Mouse (Mus musculus): ENCODE results near the gene Urgcp. TPM values are rescaled to one million over a fixed set of nuclear protein-coding genes. Genes with fewer than 3 reads are reported as not detected.

The Urgcp gene
- polyA plus RNA-seq, 2 experiments, result 3.5 to 4.7 TPM

DNA sequence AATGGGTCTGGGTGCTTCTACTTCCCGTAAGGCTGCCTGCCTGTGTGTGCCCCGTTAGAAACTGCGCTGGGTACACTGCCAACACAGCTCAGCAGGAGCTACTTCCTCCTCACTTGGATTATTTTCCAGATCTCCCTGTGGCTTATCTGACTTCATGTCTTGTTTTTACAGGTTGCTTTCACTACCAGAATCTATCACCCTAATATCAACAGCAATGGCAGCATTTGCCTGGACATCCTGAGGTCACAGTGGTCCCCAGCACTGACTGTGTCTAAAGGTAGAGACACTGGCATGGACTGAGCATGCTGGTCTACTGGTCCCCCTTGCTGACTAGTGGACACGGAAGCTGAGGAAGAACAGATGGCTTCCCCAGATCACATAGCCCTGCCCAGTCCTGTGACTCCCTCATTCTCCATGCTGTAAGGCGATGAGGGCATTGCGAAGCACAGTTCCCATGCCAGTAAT is 17.9 kb upstream of the Urgcp start:
- no peaks in the 10 kb centered on the region for H3K9me3 ChIP-seq (ENCODE audit: control insufficient read depth, low read length)
- 84% methylated on average over 6 of the region's 6 CpGs for WGBS (ENCODE audit: insufficient replicate concordance)
- no peak overlapping the region for H3K4me2 ChIP-seq (ENCODE audit: low read depth)
- no peak overlapping the region for H3K27ac ChIP-seq
- no peak overlapping the region for H3K9ac ChIP-seq (replicated peaks)
- no peaks in the 10 kb centered on the region for H3K36me3 ChIP-seq (replicated peaks; ENCODE audit: control insufficient read depth, insufficient read depth, low read depth)
- DNase-seq (ENCODE audit: low read depth in 3 of 3, low spot score in 3 of 3) (no peak), ATAC-seq (ENCODE audit: insufficient read depth) (no peak)
- H3K4me1 ChIP-seq (replicated peaks; ENCODE audit: control insufficient read depth in 2 of 2, insufficient read depth in 2 of 2, low read length in 1 of 2), result peaks cover 10 to 11% of the 10 kb centered on the region in 2 experiments
- TF ChIP-seq EP300 (IDR thresholded peaks at IDR 0.05; ENCODE audit: low read depth) (no peak), CTCF (IDR thresholded peaks at IDR 0.05; ENCODE audit: low read depth) (no peak)
- no peak overlapping the region for H3K4me3 ChIP-seq (ENCODE audit: insufficient read depth in 1 of 2, low read depth in 2 of 2, low read length in 2 of 2)
- H3K27me3 ChIP-seq (ENCODE audit: control insufficient read depth, insufficient read depth, low read length), result no peaks in the 10 kb centered on the region

- H3K27ac ChIP-seq, result no peak overlapping the region
- TF ChIP-seq CTCF (IDR thresholded peaks at IDR 0.05; ENCODE audit: low read depth), result peak; percentile 64
- TF ChIP-seq EP300 (IDR thresholded peaks at IDR 0.05; ENCODE audit: low read depth), result 0 out of 2 replicates have a peak, but pooled peaks have one; percentile 7
- H3K4me2 ChIP-seq (ENCODE audit: low read depth), result no peak overlapping the region
- ATAC-seq (ENCODE audit: insufficient read depth) (no peak), DNase-seq (ENCODE audit: low read depth in 3 of 3, low spot score in 3 of 3) (no peak)
- no peak overlapping the region for H3K4me3 ChIP-seq (ENCODE audit: insufficient read depth in 1 of 2, low read depth in 2 of 2, low read length in 2 of 2)
- H3K4me1 ChIP-seq (replicated peaks; ENCODE audit: control insufficient read depth in 2 of 2, insufficient read depth in 2 of 2, low read length in 1 of 2), result peaks cover 10 to 11% of the 10 kb centered on the region in 2 experiments
- 44% methylated on average over 2 of the region's 2 CpGs for WGBS (ENCODE audit: insufficient replicate concordance)
- H3K36me3 ChIP-seq (replicated peaks; ENCODE audit: control insufficient read depth, insufficient read depth, low read depth), result no peaks in the 10 kb centered on the region
- no peak overlapping the region for H3K9ac ChIP-seq (replicated peaks)
- no peaks in the 10 kb centered on the region for H3K27me3 ChIP-seq (ENCODE audit: control insufficient read depth, insufficient read depth, low read length)
- no peaks in the 10 kb centered on the region for H3K9me3 ChIP-seq (ENCODE audit: control insufficient read depth, low read length)
These were observed 16.3 kb upstream of the Urgcp start for GRCm38 (mm10) chr11:5778481-5778880.

DNA sequence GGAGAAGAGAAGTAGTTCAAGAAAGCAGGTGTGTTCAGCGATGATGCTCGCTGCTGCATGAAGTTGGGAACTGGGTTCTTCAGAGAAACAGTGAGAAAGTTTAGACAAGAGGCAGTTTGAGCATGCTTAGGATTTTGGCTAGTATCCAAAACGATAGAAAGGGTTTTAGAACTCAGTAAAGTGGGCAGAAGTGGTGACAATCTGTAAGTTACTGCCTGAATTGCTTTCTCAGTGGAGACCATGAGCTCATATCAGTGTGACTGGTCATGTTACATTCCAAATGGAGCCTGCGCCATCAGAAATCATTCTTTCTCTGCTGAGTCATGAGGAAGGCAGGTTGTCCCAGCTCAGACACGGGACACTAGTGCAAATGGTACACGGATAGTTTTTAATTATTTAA is 3.8 kb upstream of the Urgcp start:
- ATAC-seq (ENCODE audit: insufficient read depth) (no peak), DNase-seq (ENCODE audit: low read depth in 3 of 3, low spot score in 3 of 3) (no peak)
- H3K36me3 ChIP-seq (replicated peaks; ENCODE audit: control insufficient read depth, insufficient read depth, low read depth), result no peaks in the 10 kb centered on the region
- no peak overlapping the region for H3K27ac ChIP-seq
- H3K4me3 ChIP-seq (ENCODE audit: insufficient read depth in 1 of 2, low read depth in 2 of 2, low read length in 2 of 2), result no peak overlapping the region
- H3K4me2 ChIP-seq (ENCODE audit: low read depth), result no peak overlapping the region
- no peak overlapping the region for H3K9ac ChIP-seq (replicated peaks)
- no peaks in the 10 kb centered on the region for H3K9me3 ChIP-seq (ENCODE audit: control insufficient read depth, low read length)
- H3K4me1 ChIP-seq (replicated peaks; ENCODE audit: control insufficient read depth in 2 of 2, insufficient read depth in 2 of 2, low read length in 1 of 2), result no peaks in the 10 kb centered on the region; a peak in 1 of 4 replicates
- no peaks in the 10 kb centered on the region for H3K27me3 ChIP-seq (ENCODE audit: control insufficient read depth, insufficient read depth, low read length)
- no peak for TF ChIP-seq EP300 (IDR thresholded peaks at IDR 0.05; ENCODE audit: low read depth)
- no peak for TF ChIP-seq CTCF (IDR thresholded peaks at IDR 0.05; ENCODE audit: low read depth)
- 72% methylated on average over 6 of the region's 6 CpGs for WGBS (ENCODE audit: insufficient replicate concordance)

- TF ChIP-seq EP300 (IDR thresholded peaks at IDR 0.05; ENCODE audit: low read depth) (no peak), CTCF (IDR thresholded peaks at IDR 0.05; ENCODE audit: low read depth) (no peak)
- Histone ChIP-seq H3K4me2 (ENCODE audit: low read depth) (peak overlapping the region; percentile 77), H3K27ac (peak overlapping the region; percentile 65), H3K4me3 (ENCODE audit: insufficient read depth in 1 of 2, low read depth in 2 of 2, low read length in 2 of 2) (peak overlapping the region; percentile 54 to 79), H3K9me3 (ENCODE audit: control insufficient read depth, low read length) (no peaks in the 10 kb centered on the region), H3K9ac (replicated peaks) (peak overlapping the region; percentile 59), H3K4me1 (replicated peaks; ENCODE audit: control insufficient read depth in 2 of 2, insufficient read depth in 2 of 2, low read length in 1 of 2) (peaks cover 2 to 4% of the 10 kb centered on the region in 2 experiments; a peak in 2 of 4 replicates), H3K36me3 (replicated peaks; ENCODE audit: control insufficient read depth, insufficient read depth, low read depth) (no peaks in the 10 kb centered on the region), H3K27me3 (ENCODE audit: control insufficient read depth, insufficient read depth, low read length) (no peaks in the 10 kb centered on the region)
- 7% methylated on average over 6 of the region's 6 CpGs for WGBS (ENCODE audit: insufficient replicate concordance)
- ATAC-seq (ENCODE audit: insufficient read depth) (no peak), DNase-seq (ENCODE audit: low read depth in 3 of 3, low spot score in 3 of 3) (no peak)
These were observed 432 bp upstream of the Urgcp start for GRCm38 (mm10) chr11:5762633-5762982.

- WGBS (ENCODE audit: insufficient replicate concordance), result 82% methylated on average over 2 of the region's 2 CpGs
- H3K9me3 ChIP-seq (ENCODE audit: control insufficient read depth, low read length), result no peaks in the 10 kb centered on the region; the same call in 1 of the 2 replicates
- TF ChIP-seq EP300 (IDR thresholded peaks at IDR 0.05; ENCODE audit: low read depth) (no peak), CTCF (IDR thresholded peaks at IDR 0.05; ENCODE audit: low read depth) (no peak)
These were observed 8.4 kb downstream of the Urgcp start for GRCm38 (mm10) chr11:5753755-5754154.

More at GRCm38 (mm10) chr11:5753755-5754154, 8.4 kb downstream of the Urgcp start:
- no peaks in the 10 kb centered on the region for H3K36me3 ChIP-seq (replicated peaks; ENCODE audit: control insufficient read depth, insufficient read depth, low read depth)
- ATAC-seq (ENCODE audit: insufficient read depth), result no peak
- H3K4me1 ChIP-seq (replicated peaks; ENCODE audit: control insufficient read depth in 2 of 2, insufficient read depth in 2 of 2, low read length in 1 of 2), result no peaks in the 10 kb centered on the region
- H3K4me3 ChIP-seq (ENCODE audit: insufficient read depth in 1 of 2, low read depth in 2 of 2, low read length in 2 of 2), result no peak overlapping the region
- no peaks in the 10 kb centered on the region for H3K27me3 ChIP-seq (ENCODE audit: control insufficient read depth, insufficient read depth, low read length)
- DNase-seq (ENCODE audit: low read depth in 3 of 3, low spot score in 3 of 3), result no peak
- H3K4me2 ChIP-seq (ENCODE audit: low read depth), result no peak overlapping the region
- H3K9ac ChIP-seq (replicated peaks), result no peak overlapping the region
- H3K27ac ChIP-seq, result no peak overlapping the region
